Mouse (Mus musculus) kidney, postnatal 10 days (tissue): ENCODE results near the gene Arid3c.
"Not testable (repeated sequence)": the region's sequence is repeated elsewhere in the genome, so short reads cannot be mapped to it uniquely, and the experiment has no call there.

Experiments
- DNase-seq: peaks from one replicate; pipeline ENCODE4 v3.0.0; 2021; ENCODE audit warnings: mixed read lengths

Gene Arid3c

GRCm38 (mm10) chr4:41731052-41731765 is at the start of gene Arid3c:
Gene Arid3c, minus strand, starts transcription at chr4:41731142.
- DNase-seq, result no peak

DNA sequence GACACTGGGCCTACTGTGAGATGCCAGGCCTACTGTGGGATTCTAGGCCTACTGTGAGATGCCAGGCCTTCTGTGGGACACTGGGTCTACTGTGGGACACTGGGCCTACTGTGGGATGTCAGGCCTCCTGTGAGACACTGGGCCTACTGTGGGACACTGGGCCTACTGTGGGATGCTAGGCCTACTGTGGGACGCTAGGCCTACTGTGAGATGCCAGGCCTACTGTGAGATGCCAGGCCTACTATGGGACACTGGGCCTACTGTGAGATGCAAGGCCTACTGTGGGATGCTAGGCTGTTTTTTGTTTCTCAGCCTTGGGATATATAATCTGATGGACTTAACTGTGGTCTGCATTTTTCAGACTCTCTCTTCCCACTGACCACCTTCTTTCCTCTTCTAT is 44.9 kb upstream of the Arid3c start:
- not testable (repeated sequence) for DNase-seq

- DNase-seq, result not testable (repeated sequence)
Measured at GRCm38 (mm10) chr4:41774506-41774905, 43.6 kb upstream of the Arid3c start.

- DNase-seq, result peak; percentile 87
Measured at GRCm38 (mm10) chr4:41774002-41774401, 43.1 kb upstream of the Arid3c start, which contains the start of gene Ccl27a. Gene Ccl27a, minus strand, starts transcription at chr4:41774247.

GRCm38 (mm10) chr4:41773502-41773901 is 42.6 kb upstream of the Arid3c start:
- DNase-seq, result peak; percentile 87

GRCm38 (mm10) chr4:41772946-41773345 is 42.0 kb upstream of the Arid3c start:
- DNase-seq, result peak; percentile 40

- not testable (repeated sequence) for DNase-seq
Measured at GRCm38 (mm10) chr4:41767301-41767700, 36.4 kb upstream of the Arid3c start.

DNA sequence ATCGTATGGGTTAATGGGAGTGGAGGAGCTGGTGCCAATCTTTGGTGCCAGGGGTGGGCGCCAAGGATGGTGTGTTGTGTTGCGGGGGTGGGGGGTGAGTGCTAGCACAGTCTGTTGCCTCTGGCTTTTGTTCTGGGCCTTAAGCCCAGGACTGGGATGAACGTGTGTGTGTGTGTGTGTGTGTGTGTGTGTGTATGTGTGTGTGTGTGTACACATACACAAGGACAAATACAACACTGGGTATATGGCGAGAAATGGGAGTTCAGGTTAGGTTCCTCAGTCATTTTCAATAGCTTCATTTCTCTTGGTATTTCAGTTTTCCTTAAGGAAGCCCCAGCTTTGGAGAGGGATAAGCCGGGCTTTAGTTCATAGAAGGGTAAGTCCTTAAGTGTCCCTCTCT is 32.2 kb upstream of the Arid3c start:
- not testable (repeated sequence) for DNase-seq

DNA sequence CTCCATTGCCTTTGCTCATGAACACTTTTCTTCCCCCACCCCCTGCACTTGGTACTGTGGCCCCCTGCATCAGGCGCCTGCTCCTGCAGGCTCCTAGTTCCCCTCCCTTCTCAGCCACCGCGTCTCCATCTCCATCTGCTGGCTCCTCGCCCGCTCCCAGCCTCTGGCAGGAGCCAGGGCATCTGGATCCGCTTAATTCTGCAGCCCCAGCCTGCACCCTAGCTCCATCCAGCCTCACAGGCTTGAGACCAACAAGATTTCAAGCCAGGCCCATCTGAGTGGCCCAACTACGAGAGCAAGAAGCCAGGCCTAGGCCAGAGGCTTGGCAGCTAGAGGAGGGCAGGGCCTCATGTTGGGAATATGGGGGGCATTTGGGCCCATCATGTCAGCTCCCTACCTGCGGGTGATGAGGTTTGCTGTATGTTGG is 31.8 kb upstream of the Arid3c start:
- DNase-seq, result peak; percentile 73

DNA sequence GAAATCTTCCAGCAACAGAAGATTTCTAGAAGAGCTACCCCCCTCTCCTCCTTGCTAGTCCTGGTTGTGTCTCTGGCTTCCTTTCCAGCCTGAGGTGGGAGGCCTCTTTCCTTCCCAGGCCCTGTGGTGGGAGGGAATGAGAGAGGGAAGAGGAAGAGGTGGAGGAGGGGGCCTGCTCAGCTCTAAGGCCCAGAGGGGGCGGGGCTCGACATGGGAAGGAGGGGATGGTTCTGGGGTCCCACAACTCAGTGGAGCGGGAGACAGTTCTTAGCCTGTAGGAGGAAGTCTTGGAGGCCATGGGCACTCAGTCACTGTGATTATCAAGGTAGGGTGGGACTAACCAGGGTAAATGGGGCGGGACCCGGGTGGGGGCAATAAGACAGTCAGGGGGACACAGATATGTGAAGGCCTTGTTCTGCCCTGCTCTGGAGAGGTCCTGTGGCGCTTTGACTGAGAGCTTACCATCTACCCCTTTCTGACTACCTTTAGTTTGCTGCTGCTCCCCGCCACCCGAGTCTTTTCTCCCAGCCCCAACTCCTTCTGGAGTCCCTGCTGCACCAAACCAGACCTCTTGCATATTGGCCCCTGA is 31.3 kb upstream of the Arid3c start:
- DNase-seq, result peak; percentile 70

- DNase-seq, result no peak
Measured at GRCm38 (mm10) chr4:41761680-41762079, 30.7 kb upstream of the Arid3c start.

DNA sequence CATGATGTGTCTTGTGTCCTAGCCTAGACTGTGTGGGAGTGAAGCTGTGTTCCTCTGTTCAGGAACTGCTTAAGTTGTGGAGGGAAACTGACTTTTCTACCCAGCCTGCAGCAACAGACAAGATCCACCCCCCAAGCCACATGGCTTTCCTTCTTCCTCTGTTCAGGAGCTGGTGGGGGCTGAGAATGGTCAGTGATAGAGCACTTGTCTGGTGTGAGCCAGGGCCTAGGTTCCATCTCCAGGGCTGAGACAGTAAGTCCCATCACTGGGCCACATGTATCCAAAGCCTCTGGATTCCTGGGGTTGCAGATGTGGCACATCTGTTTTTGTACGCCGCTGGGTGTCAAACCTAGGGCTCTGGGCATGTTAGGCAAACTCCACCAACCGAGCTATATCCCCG is 30.0 kb upstream of the Arid3c start:
- peak; percentile 33 for DNase-seq

DNA sequence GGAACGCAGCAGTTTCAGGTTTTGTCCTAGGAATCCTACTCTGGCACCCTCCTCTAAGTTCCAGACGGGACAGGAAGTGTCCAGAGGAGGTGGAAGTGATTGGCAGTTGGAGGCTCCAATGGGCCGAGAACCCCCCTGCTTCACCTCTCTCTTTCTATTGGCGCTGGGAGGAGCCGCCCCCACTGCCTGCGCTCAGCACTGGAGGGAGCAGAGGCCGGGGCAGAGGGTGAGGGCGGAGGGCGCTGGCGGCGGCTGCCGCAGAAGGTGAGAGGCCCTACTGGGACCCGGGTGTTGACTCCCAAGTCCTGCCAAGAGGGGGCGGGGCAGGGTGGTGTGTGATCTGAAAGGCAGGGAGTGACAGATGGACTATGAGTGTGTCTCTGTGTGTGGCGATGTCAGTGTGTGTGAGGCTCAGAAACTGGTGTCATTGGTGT is 29.4 kb upstream of the Arid3c start:
- DNase-seq, result peak; percentile 95

DNA sequence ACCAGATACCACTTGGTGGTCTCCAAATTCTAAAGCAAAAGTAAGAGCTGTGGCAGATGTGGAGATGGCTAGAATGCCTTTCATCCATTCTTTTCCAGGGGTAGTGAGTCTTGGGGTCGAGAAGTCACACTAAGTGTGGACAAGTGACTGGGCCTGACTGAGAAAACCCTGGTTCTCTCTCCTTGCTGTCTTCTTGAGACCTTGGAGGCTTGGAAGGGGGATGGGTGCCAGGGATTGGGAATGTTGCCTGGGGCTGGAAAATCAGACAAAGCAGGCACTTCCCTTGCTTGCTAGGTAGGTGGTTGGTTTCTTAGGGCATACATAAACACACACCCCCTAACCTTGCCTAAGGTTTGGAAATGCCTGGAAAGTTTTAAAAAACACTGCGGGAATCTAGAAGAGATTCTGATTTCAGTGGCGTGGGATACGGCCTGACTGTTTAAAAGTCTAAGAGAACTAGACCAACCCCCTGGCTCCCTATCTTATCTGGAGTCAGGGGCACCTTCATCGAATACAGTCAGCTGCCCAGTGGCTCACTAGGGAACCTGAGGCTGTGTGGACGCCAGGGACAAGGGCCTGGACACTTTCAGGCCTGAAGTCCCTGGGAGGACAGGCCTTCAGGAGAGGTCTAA is 28.8 kb upstream of the Arid3c start:
- peak; percentile 30 for DNase-seq

- DNase-seq, result peak; percentile 87
Measured at GRCm38 (mm10) chr4:41759206-41759605, 28.3 kb upstream of the Arid3c start.

GRCm38 (mm10) chr4:41758701-41759100 is 27.8 kb upstream of the Arid3c start:
- no peak for DNase-seq

- DNase-seq, result peak; percentile 65
Measured at GRCm38 (mm10) chr4:41758021-41758420, 27.1 kb upstream of the Arid3c start.

DNA sequence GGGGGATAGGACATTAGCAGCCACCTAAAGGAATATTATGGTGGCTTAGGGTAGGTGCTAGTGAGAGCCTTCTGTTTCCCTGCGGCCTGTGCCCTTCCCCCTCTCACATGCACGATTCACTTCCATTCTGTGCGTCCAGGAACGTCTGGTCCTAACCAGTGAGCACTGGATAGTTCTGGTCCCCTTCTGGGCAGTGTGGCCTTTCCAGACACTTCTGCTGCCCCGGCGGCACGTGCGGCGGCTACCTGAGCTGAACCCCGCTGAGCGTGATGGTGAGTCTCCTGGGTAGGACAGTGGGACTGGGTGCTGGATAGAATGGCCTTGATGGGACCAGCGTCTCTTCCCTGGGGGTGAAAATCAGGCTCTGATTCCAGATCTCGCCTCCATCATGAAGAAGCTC is 26.4 kb upstream of the Arid3c start:
- DNase-seq, result peak; percentile 46

GRCm38 (mm10) chr4:41756440-41756839 is 25.5 kb upstream of the Arid3c start:
- DNase-seq, result no peak

DNA sequence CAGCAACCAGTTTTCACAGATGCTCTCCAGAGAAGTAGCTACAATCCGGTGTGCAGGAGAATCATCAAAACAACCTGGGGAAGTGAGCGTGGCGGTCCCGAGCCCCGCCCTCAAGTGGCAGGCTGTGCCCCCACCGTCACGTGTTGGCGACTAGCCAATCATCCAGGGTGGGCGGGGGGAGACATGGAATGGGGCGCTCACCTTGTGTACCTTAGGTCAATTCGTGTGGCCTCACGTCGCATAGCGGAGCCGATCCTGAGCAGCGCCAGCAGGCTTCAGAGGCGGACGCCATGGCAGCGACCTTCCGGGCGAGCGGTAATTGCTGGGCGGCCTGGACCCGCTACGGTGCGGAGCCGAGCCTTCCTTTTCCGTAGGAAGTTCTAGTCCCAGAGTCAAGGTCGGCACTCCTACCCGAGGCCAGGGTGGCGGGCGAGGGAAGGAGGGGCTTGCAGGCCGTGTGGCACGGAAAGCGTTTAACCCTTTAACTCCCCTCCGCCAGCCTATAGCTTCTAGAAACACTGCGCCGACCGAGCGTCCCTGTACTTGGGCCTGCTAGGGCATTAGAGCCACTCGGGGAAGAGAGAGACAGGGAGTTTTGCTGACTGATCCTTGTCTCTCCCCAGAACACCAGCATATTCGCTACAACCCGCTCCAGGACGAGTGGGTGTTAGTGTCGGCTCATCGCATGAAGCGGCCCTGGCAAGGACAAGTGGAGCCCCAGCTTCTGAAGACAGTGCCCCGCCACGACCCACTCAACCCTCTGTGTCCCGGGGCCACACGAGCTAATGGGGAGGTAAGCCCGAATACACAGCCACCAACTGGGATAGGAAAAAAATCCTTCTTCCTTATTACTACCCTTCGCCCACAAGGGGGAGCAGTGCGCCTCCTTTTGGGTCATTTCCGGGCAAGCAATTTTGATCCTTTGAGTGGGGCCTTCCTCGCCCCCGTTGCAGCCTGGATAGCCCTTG is 24.7 kb upstream of the Arid3c start, which contains the start of gene Sigmar1:
TSS of gene Sigmar1 (minus strand) at position 820 of the 968 bp plus-strand sequence.
- peak; percentile 92 for DNase-seq

GRCm38 (mm10) chr4:41754797-41755337 is 23.9 kb upstream of the Arid3c start, which contains the start of gene Galt:
Gene Galt, plus strand, starts transcription at chr4:41755228.
- DNase-seq, result no peak

DNA sequence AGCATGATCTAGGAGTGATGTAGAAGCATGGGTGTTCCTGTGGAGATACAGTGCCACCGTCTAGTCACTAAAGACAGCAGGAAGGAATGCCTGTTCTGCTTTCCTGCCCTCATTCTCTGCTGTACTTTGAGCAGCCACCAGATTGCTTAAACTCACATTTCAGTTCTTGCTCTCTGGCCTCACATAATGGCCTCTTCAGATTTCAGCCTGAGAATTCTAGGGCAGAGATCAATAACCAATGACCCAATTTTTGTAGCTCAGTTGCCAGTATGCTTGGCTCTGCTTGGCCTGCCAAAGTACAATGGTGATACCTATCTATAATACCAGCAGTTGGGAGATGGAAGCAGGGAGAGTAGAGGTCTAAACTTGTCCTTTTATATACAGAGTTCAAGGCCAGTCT is 14.1 kb upstream of the Arid3c start:
- no peak for DNase-seq
